Mouse (Mus musculus): ENCODE measurements around the gene Zc3h12a. TPM values are rescaled to one million over a fixed set of nuclear protein-coding genes. Genes with fewer than 3 reads are reported as not detected.

Zc3h12a gene
- polyA plus RNA-seq, 1 experiment from 2014 or later: 0.14 TPM

DNA sequence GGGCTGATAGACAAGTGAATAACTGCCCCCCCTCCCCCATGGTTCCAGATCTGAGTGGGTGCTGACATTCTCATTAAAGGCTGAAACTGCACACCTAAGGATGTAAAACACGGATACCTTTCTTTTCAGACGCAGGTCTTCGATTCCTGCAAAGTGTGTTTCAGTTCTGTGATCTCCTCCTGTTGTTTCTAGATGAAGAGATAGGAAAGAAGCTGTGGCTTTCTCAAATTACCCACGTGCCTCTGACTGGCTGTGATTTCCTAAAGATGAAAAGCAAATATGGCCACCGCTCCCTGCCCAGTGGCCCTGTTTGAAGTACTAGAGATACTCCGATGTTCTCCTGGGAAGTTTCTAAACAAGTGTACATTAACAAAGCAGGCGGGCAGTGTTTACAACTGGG is 10.7 kb upstream of the Zc3h12a start:
- Histone ChIP-seq H3K4me2 (replicated peaks) (no peak overlapping the region), H3K36me3 (no peaks in the 10 kb centered on the region), H3K27ac (replicated peaks) (no peak overlapping the region), H3K4me1 (no peaks in the 10 kb centered on the region), H3K9ac (replicated peaks) (no peak overlapping the region), H3K4me3 (no peak overlapping the region), H3K27me3 (no peaks in the 10 kb centered on the region), H3K9me3 (no peaks in the 10 kb centered on the region)
- no peak for ATAC-seq (replicated peaks)
- WGBS: 83% methylated on average over 7 of the region's 7 CpGs

DNA sequence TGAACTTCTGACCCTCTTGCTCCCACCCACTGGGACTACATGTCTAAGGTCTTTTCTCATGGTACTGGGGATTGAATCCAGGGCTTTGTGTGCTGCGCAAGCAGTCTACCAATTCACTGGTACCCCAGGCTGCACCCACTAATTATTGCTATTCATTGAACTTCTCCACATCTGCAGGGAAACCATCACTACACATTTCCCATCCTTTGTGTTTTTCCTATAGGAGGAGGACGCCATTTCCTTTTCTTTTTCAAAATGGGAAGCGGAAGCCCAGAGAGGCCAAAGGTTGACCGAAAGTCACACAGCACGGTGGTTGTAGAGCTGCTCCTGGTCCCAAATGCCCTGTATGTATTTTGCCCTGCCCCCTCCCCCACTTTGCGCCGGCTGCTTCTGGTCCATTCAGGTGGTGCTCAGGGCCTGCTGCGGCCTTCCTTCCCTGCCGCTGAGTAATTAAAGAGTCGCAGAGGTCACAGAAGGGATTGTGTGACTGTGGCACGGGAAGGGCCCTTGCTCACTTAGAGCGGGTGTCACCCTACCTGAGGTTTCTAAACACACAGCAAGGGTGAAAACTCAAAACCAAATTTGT is 8.8 kb upstream of the Zc3h12a start:
- H3K36me3 ChIP-seq: no peaks in the 10 kb centered on the region

DNA sequence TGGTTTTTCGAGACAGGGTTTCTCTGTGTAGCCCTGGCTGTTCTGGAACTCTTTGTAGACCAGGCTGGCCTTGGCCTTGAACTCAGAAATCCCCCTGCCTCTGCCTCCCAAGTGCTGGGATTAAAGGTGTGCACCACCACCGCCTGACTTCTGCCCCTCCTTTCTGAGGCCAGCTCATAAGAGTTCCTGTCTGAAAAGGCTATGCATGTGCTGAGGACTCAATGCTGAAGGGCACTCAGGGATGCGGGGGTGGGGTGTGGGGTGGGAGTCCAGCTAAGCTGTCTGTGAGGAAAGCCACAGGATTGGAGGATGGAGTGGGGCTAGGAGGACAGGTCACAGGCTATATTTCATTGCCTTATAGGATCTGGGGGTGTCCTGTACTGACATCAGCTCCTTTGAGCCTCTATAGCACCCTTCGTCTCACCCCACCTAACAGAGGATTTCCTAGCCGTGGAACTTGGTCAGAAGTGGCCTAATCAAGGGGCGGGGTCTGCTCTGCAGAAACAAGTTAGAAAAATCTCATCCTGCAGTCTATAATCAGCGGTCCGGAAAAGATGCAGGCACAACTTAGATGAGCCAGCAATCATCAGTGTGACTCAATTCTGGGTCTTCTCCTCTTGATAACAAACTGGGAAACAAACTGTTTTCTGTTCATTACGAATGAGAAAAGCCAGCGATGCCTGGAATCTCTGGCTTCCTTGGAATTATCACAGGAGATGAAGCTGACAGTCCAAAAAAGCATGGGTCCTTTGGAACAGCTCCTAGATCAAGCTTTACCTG is 7.6 kb upstream of the Zc3h12a start:
- no peaks in the 10 kb centered on the region for H3K9me3 ChIP-seq
- 79% methylated on average over 10 of the region's 10 CpGs for WGBS
- no peak overlapping the region for H3K9ac ChIP-seq (replicated peaks)
- H3K36me3 ChIP-seq: no peaks in the 10 kb centered on the region
- H3K4me2 ChIP-seq (replicated peaks): no peak overlapping the region
- H3K4me1 ChIP-seq: no peaks in the 10 kb centered on the region
- H3K27ac ChIP-seq (replicated peaks): no peak overlapping the region
- H3K27me3 ChIP-seq: no peaks in the 10 kb centered on the region
- H3K4me3 ChIP-seq: no peak overlapping the region
- no peak for ATAC-seq (replicated peaks)

More for the DNA sequence above, 8.8 kb upstream of the Zc3h12a start:
- Histone ChIP-seq H3K4me2 (replicated peaks) (no peak overlapping the region), H3K9me3 (no peaks in the 10 kb centered on the region), H3K27me3 (no peaks in the 10 kb centered on the region), H3K4me1 (no peaks in the 10 kb centered on the region), H3K9ac (replicated peaks) (no peak overlapping the region), H3K4me3 (no peak overlapping the region), H3K27ac (replicated peaks) (no peak overlapping the region)
- no peak for ATAC-seq (replicated peaks)
- WGBS: 47% methylated on average over 12 of the region's 12 CpGs

DNA sequence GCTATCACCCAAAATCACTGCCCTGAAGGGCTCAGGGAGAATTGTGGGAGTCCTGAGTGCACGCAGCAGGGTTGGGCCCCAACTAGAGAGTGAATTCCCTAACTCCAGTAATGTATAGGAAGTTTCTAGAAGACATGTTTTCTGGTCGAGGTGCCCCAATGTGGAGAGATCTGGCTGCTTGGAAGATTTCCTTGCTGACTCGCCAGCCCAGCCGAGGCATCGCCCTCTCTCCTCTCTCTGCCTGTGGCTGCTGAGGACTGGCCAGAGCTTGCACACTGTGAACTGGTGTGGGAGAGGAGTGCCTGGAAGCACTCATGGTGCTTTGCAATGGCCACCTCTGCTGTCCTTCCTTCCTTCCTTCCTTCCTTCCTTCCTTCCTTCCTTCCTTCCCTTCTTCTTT is 7.0 kb upstream of the Zc3h12a start:
- no peak for ATAC-seq (replicated peaks)
- Histone ChIP-seq H3K4me3 (no peak overlapping the region), H3K4me1 (no peaks in the 10 kb centered on the region), H3K9ac (replicated peaks) (no peak overlapping the region), H3K9me3 (no peaks in the 10 kb centered on the region), H3K27me3 (no peaks in the 10 kb centered on the region), H3K36me3 (no peaks in the 10 kb centered on the region), H3K27ac (replicated peaks) (no peak overlapping the region), H3K4me2 (replicated peaks) (no peak overlapping the region)
- 85% methylated on average over 5 of the region's 5 CpGs for WGBS

DNA sequence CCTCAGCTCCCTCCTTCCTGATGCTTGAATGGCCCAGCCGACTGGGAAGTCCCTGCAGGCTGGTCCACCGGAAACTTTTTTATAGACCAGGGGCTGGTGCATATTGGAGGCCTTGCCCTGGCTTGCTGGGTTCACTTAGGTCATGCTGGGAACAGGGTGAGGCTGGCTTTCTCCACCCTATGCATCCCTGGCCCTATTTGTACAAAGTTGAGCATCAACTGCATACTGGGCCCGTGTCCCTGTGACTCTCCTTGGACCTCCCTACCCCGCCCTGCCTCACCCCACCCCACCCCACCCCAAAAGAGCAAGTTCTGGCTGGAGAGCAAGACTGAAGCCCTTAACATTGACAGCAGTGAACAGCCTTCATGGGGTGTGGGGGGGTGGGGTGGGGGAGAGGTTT is 6.6 kb upstream of the Zc3h12a start:
- no peak overlapping the region for H3K4me3 ChIP-seq
- no peak for ATAC-seq (replicated peaks)
- H3K9me3 ChIP-seq: no peaks in the 10 kb centered on the region
- H3K4me2 ChIP-seq (replicated peaks): no peak overlapping the region
- H3K36me3 ChIP-seq: no peaks in the 10 kb centered on the region
- H3K9ac ChIP-seq (replicated peaks): no peak overlapping the region
- H3K4me1 ChIP-seq: no peaks in the 10 kb centered on the region
- 85% methylated on average over 4 of the region's 4 CpGs for WGBS
- H3K27ac ChIP-seq (replicated peaks): no peak overlapping the region
- no peaks in the 10 kb centered on the region for H3K27me3 ChIP-seq

DNA sequence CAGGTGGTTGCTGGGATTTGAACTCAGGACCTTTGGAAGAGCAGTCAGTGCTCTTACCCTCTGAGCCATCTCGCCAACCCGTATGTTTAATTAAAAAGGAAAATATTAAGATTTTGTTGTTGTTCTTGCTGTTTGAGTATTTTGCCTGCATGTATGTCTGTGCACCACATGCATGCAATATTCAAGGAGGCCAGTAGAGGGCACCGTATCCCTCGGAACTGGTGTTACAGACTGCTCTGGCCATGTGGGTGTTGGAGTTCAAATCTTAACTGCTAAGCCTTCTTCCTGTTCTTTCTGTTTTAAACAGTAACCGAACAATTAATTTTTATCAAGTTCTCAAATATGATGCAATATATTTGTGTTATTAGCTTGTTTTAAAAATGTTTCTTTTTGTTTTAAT is 4.8 kb upstream of the Zc3h12a start:
- Histone ChIP-seq H3K36me3 (no peaks in the 10 kb centered on the region), H3K27me3 (no peaks in the 10 kb centered on the region), H3K4me2 (replicated peaks) (no peak overlapping the region), H3K4me3 (no peak overlapping the region), H3K9me3 (no peaks in the 10 kb centered on the region), H3K9ac (replicated peaks) (no peak overlapping the region), H3K4me1 (peaks cover 7% of the 10 kb centered on the region), H3K27ac (replicated peaks) (no peak overlapping the region)
- no peak for ATAC-seq (replicated peaks)
- 18% methylated on average over 5 of the region's 5 CpGs for WGBS

DNA sequence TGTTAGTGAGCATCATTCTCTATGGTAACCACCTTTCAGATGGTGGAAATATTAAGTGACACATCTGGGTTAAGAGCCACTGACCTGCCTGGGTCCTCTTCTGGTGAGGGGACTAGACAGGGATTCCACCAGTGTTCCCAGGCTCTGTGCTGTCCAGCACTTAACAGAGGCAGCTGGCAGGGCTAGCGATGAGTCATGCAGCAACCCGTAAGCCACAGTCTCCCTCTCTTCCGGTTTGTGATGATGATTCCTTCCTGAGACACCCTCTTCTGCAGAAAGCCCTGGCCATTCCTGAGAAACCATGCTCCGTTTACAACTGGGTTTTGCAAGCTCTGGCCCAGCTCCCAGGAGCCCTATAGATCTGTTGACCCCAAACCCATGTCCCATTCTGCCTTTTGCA is 3.9 kb upstream of the Zc3h12a start:
- 79% methylated on average over 4 of the region's 4 CpGs for WGBS
- H3K4me3 ChIP-seq: no peak overlapping the region
- no peak overlapping the region for H3K4me2 ChIP-seq (replicated peaks)
- no peaks in the 10 kb centered on the region for H3K9me3 ChIP-seq
- no peak overlapping the region for H3K9ac ChIP-seq (replicated peaks)
- H3K27ac ChIP-seq (replicated peaks): no peak overlapping the region
- no peaks in the 10 kb centered on the region for H3K36me3 ChIP-seq
- no peak for ATAC-seq (replicated peaks)
- H3K27me3 ChIP-seq: peaks cover 3% of the 10 kb centered on the region; the same call in 1 of the 2 replicates
- peaks cover 13% of the 10 kb centered on the region for H3K4me1 ChIP-seq

DNA sequence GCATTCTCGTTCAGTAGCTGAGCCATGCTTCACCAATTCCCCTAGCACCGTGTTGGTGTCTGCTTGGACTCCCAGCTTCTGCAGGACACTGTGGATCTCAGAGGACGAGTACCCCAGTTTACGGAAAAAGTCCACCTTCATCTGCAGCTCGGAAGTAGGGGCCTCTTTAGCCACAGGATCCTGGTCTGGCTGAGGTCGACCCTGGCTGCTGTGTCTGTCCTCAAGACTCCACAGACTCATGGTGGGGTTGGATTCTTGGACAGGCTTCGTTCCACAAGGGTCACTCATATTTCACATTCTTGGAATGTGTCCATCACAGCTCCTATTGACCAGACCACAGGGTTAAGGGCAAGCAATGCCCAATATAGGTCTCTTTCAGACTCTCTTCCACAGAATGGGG is 879 bp downstream of the Zc3h12a start:
- Histone ChIP-seq H3K9me3 (no peaks in the 10 kb centered on the region), H3K27ac (replicated peaks) (no peak overlapping the region), H3K36me3 (no peaks in the 10 kb centered on the region), H3K4me2 (replicated peaks) (peak overlapping the region; percentile 96), H3K4me3 (peak overlapping the region; percentile 59), H3K27me3 (peaks cover 4% of the 10 kb centered on the region; the same call in 1 of the 2 replicates), H3K4me1 (peaks cover 13% of the 10 kb centered on the region), H3K9ac (replicated peaks) (no peak overlapping the region)
- WGBS: 77% methylated on average over 7 of the region's 7 CpGs
- ATAC-seq (replicated peaks): no peak

DNA sequence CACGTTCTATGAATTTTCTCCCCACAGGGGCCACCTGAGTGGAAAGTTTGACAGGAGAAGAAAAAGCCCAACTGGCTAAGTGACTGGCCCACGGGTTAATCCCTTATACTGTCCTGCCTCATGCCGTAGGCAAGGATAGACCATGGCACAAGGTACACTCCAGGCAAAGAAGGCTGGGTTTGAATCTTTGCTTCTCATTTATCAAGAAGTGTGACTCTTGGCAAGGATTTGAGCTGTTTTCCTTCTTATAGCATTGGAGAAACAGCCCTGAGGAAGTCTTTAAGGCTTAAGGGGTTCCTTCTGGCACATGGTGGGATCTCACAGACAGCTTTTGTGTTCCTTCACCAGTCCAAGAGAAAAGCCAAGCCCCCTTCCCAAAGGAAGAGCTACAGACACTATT is 1.5 kb downstream of the Zc3h12a start:
- Histone ChIP-seq H3K4me3 (no peak overlapping the region), H3K36me3 (no peaks in the 10 kb centered on the region), H3K27ac (replicated peaks) (no peak overlapping the region), H3K27me3 (peaks cover 4% of the 10 kb centered on the region; the same call in 1 of the 2 replicates), H3K9ac (replicated peaks) (no peak overlapping the region), H3K9me3 (no peaks in the 10 kb centered on the region), H3K4me2 (replicated peaks) (no peak overlapping the region), H3K4me1 (peaks cover 13% of the 10 kb centered on the region)
- 80% methylated on average over 3 of the region's 3 CpGs for WGBS
- ATAC-seq (replicated peaks): no peak

DNA sequence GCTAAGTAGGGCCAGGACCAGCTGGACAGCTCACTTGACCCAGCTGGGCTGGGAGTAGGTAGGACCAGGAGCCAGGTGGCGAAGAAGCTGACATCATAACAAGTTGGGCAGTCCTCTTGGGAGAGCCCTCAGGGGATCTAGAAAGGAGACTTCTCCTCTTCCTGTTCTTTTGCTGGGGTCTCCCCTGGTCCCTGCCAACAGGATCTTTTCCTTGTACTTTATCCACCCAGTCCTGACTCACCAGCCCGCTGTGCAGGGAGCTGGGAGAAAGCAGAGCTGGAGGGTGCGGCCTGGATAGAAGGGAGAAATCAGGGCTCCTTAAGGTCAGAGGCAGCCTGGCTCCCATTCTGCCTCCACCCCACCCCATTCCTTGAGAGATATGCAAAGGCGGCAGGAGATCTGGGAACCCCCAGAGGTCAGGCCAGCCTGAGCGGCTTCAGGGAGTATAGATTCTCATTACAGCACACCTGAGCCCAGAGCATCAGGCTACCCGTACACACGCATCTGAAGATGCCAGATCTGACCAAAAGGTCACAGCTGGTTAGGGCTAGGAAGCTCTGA is 2.2 kb downstream of the Zc3h12a start:
- ATAC-seq (replicated peaks): no peak
- peaks cover 4% of the 10 kb centered on the region; the same call in 1 of the 2 replicates for H3K27me3 ChIP-seq

DNA sequence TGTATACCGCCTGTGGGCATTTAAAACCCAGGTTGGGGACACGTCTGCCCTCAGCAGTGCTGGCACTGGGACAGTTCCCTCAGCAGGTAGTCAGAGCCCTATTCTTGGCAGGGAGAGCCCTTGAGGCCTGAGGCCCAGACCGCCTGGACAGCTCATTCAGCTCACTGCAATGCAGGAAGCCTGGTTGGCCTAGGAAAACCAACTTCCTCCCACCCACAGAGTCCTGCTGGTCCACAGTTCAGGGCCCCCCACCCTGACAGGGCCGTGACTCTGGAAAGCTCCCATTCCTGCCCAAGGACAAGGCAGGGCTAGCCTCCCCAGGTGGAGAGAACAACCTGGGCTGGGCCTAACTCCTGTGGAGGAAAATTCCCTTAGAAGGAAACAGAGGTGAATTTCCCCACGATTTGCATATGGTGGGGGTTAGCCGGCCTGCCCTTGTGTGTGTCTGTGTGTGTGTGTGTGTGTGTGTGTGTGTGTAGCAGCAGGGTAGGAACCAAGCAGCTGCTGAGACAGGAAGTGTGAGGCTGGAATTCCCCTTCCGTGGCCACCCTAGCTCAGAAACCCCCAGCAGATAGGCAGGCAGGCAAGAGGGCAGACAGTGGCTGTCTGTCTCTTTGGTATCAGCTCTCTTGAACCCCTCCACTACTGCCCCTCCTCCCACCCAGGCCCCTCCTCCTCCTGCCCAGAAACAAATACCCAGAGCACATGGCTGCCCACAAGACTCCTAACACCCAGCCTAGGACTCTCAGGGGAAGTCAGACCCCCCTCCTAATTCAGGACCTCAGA is 3.0 kb downstream of the Zc3h12a start:
- H3K4me3 ChIP-seq: no peak overlapping the region
- WGBS: 43% methylated on average over 7 of the region's 7 CpGs
- H3K4me2 ChIP-seq (replicated peaks): no peak overlapping the region
- H3K36me3 ChIP-seq: no peaks in the 10 kb centered on the region
- peaks cover 13% of the 10 kb centered on the region for H3K4me1 ChIP-seq
- H3K27ac ChIP-seq (replicated peaks): no peak overlapping the region
- no peak overlapping the region for H3K9ac ChIP-seq (replicated peaks)
- no peak for ATAC-seq (replicated peaks)
- no peaks in the 10 kb centered on the region for H3K9me3 ChIP-seq
- H3K27me3 ChIP-seq: peaks cover 4% of the 10 kb centered on the region; the same call in 1 of the 2 replicates

More for the DNA sequence above, 2.2 kb downstream of the Zc3h12a start:
- no peaks in the 10 kb centered on the region for H3K36me3 ChIP-seq
- no peaks in the 10 kb centered on the region for H3K9me3 ChIP-seq
- 79% methylated on average over 7 of the region's 7 CpGs for WGBS
- no peak overlapping the region for H3K4me3 ChIP-seq
- no peak overlapping the region for H3K9ac ChIP-seq (replicated peaks)
- H3K4me2 ChIP-seq (replicated peaks): no peak overlapping the region
- H3K27ac ChIP-seq (replicated peaks): no peak overlapping the region
- H3K4me1 ChIP-seq: peaks cover 13% of the 10 kb centered on the region

DNA sequence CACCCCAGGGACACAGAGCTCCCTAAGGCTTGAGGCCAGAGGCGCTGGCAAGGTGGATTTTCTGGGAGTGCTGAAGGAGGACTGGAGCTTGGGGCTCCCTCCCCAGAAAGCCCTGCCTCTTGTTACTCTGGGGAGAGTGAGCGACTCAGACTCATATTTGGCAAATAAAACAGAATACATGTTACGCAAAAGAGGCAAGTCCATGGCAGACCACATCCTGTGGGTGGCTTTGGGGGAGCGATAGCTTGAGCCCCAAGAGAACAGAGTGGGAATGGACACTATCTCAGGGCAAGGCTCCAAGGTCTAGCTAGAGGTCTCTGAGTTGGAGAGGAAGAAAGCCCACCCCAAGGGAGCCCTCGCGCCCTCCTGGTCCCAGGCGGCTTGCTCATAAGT is 4.4 kb downstream of the Zc3h12a start:
- H3K27me3 ChIP-seq: peaks cover 4% of the 10 kb centered on the region; the same call in 1 of the 2 replicates
- H3K4me2 ChIP-seq (replicated peaks): no peak overlapping the region
- no peak overlapping the region for H3K4me3 ChIP-seq
- peaks cover 13% of the 10 kb centered on the region for H3K4me1 ChIP-seq
- no peaks in the 10 kb centered on the region for H3K9me3 ChIP-seq
- H3K36me3 ChIP-seq: no peaks in the 10 kb centered on the region
- ATAC-seq (replicated peaks): no peak
- H3K27ac ChIP-seq (replicated peaks): no peak overlapping the region
- no peak overlapping the region for H3K9ac ChIP-seq (replicated peaks)
- WGBS: 73% methylated on average over 7 of the region's 7 CpGs
